Mouse (Mus musculus) yolk sac, embryonic 10.5 days (tissue): ENCODE results near the gene Ptprm.

Experiments used
- DNase-seq: peaks from one replicate; pipeline ENCODE4 v3.0.0-alpha.2; 2017; ENCODE audit warnings: low spot score

Gene Ptprm

DNA sequence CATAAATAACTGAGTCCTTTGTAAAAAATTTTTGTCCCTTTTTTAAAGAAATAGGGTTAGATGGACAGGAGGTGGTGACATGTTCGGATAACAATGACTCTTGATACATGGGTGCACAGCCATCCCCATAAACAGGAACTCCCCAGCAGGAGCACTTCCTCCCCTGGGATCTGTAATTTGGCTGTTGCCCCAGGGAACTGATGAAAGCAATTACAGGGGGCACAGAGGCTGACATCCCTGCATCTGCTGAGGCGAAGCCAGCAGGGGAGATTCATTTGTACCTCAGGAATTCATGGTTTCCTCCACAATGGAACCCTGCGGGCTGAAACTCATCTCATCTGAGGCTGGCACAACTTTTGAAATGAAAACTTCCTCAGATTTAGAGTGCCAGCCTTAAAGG, 140.5 kb downstream of the Ptprm start:
- DNase-seq = no peak

DNA sequence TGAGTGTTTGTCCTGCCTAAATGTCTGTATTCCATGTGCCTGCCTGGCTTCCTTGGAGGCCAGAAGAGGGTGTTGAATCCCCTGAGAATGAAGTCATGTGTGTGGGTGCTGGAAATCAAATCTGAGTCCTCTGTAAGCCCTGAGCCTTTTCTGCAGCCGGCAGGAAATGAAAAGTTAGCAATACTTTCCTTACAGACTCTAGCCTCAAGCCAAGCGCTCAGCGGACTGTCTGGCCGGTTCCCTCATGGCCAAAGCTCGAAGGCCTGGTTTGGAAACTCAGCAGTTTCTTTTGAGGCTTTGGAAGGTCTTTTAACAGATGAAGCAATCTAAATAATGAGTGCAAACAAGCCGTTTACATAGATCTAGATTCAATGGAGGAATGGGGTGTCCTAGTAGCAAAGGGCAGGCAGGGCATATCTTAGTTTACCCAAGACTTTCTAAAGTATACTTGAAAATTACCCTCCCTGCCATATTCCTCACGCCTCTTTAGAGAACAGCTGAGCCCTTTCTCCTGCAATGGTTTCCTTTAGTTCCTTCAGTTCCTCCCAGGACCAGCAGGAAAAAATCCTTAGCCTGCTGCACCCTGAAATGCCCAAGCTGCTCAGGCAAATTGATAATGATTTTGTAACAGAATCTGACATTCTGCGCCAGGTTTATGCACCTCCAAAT, 144.4 kb downstream of the Ptprm start:
- DNase-seq = no peak

DNA sequence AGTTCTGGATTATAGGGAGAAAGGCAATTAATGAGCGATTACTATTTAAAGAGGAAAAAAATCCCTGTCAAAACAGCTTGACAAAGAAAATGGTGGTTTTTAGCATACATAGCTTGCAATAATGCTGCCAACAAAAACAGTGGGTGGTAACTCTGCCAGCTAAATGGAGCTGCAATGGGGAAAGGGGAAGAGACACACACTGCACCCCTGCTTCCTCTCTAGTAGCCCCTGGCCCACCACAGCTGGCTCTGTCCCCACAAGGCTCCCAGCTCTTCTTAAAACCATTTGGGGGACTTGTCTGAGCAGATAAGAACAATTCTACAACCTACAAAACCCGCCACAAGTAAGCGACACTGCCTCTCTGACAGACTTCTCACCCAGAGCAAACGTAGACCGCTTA, 145.7 kb downstream of the Ptprm start:
- no peak for DNase-seq

DNA sequence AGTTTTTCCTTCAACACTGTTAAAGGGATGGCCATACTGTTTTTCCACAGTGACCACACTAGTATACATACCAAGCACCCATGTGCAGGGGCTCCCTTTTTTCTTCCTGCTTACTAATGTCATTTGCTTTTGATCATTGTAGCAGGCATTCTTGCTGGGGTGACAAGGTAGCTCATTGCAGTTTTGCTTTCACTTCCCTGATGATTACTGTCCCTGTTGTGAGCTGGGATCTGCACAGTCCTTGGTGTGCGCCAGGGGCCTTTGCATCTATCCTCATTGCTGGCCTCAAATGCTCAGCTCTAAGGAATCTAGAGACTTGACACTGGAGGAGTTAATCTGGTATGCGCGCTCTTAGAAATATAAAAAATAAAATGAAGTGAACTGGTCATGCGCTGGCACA, 147.3 kb downstream of the Ptprm start:
- DNase-seq = no peak

DNA sequence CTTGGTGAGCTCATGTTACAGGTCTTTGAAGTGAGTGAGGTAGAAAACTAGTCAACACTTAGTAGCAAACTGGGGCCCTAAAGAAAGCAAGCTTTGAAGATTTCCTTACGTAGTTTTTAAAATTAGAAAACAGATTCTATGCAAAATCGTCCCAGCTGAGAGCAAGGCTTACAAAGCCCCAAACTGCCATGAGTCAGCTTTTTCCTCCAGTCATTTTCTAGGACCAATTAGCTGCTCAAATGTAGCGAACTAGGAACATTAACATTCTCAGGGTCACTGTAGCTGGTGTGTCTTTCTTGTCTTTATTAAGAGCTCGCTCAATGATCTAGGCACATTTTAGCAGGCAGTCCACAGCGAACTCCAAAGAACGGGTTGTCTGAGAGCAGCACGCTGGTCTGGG, 153.1 kb downstream of the Ptprm start:
- DNase-seq = no peak

DNA sequence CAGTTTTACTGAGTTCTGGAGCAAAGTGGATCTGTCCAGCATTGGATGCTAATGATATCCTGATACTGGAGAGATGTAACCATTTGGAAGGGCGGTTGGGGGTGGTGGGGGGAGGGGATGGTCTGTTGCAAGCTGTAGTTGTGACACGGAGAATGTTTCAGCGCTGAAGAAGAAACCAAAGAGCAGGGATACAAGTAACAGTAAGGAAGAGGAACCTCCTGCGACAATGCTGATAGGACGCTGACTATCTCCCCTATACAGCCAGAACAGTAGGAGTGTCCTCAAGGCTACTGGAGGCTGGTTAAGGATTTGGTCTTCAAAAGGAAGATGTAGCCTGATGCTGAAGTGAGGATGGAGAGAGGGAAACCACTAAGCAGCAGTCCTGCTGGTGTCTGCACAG, 160.5 kb downstream of the Ptprm start:
- DNase-seq = no peak

DNA sequence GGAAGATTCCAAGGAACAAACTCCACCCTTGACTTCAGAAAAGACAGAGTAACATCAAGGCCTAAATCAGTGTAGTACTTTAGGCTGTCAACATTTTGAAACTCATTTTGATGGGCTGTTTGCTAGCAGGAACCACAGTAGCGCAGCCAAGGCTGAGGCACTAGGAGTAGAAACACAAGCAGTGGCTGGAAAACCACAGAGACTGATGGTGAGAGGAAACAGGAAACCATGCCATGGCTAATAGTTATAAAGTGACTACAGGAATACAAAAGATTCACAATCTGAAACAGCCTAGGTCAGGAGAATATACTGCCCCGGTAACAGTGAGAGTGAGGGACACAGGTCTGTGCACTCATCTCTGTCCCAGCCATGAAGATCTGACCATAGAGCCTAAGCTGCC, 165.7 kb downstream of the Ptprm start:
- DNase-seq = no peak

DNA sequence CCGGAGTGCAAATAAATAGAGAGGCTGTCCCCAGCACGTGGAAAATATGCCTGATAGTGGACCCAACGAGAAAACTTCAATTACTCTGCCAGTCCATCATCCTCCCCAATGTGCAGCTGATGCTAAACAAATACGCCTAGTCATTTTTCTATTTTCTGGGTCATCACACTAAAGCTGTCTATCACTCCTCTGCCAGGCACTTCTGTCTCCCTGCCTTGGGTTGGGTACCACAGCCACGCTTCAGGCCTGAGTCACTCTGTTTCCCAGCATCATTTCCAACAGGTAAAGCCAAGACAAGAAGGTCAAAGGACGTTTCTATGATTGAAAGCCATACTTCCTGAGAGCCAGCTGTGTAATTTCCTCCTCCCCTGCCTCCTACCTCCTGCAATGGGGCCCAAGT, 167.4 kb downstream of the Ptprm start:
- DNase-seq = no peak

DNA sequence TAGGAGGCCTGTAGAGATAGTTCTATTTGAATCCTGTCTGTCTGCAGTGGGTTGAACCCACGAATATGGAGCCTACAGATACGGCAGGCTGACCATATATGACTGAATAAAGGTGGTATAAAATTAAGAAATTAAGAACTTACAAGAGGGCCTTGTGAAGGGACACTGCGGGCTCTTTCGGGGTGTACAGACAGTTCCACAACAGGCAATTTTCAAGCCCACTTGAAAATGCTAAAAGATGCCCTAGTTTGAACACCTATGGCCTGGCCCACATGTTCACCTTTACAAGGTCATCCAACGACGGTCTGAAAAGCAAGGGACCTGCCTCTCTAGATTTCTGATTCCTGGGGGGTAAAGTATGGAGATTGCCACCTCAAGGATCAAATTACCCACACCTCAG, 168.3 kb downstream of the Ptprm start:
- DNase-seq = no peak

DNA sequence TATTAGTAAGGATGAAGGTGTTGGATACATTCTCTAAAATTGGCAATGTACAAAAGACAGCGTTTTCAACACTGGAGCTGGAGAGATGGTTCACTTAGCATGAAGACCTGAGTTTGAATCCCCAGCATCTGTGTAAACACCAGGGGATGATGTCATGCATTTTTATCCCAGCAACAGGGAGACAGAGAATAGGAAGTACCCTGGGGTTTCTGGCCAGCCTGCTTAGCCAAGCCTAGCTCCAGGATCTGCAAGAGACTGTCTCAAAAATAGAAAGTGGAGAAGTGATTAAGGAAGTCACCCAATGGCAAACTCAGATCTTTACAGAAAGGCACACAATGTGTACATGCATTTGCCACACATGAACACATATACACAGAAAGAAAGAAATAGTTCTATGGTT, 174.8 kb downstream of the Ptprm start:
- DNase-seq = no peak

DNA sequence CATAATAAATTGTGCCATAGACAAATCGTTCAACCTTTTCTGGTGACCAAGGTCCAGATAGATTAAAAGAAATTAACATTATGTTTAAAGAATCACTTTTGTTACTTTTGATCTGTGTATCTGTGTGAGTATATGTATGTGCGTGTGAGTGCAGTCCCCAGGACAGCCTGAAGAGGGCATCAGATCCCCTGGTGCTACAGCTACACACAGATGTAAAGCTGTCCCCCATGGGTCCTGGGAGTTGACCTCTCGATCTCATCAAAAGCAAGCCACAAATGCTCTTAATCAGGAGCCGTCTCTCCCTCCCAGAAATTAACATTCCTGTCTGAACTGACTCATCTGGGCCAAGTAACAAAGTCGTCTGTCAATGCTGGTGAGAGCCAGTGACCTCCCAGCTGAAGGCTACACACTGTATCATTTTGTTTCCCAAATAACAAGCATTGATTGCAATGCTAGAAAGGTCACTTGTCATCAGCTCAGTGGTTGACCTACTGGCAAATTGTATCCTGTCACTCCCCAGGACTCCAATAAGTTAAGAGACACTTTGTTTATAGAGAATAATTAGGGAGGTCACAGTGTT, 175.5 kb downstream of the Ptprm start:
- no peak for DNase-seq

DNA sequence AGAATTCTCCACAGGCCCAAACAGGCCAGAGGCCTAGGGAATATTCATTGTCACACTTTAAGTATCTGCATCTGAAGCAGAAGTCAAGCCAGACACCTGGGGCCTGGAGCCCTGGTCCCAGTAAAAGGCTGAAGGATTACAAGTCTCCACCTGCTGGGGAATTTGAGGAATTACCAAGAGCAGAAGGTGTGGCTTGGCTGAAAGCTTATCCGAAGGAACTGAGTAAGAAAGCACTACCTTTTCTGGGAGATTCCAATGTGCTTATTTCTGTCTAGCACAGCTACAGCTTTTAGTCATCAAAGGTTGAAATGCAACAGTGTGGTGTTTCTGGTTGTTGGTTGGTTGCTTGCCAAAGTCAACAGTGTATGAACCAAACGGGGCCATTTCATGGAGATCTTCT, 178.4 kb downstream of the Ptprm start:
- no peak for DNase-seq

DNA sequence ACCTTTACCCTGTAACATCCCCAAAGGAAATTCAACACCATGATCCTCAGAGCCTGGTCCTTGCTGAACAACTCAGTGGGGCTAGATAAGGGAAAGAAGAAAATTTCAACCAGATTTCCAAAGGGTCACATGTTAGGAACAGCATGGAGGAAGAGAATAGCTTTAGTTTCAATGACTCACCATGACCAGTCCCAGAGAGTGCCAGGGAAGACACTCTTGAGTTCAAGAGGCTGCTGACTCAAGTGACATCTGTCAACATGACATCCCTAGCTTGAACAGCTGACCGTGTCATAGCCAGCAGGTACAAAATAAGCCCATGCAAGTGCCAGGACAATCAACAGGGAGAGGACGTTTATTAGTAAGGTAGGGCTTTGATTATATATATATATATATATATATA, 182.9 kb downstream of the Ptprm start:
- no peak for DNase-seq

DNA sequence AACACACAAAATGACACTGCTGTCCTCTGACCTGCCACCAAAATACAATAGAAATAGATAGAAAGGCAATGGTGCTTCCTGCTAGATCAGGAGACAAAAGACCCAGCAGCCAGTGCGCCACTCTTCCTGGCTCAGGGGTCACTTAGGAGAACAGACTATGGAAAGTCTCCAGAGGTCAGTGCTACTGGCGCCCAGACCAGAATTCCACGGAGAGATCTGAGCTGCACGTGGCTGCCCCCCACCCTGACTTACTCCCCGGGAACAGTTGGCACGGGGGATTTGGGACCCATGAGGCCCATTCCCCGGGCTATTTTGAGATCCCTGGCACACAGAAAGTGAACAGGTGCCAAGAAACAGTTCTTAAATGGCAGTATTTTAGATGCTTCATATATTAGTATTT, 183.6 kb downstream of the Ptprm start:
- no peak for DNase-seq

DNA sequence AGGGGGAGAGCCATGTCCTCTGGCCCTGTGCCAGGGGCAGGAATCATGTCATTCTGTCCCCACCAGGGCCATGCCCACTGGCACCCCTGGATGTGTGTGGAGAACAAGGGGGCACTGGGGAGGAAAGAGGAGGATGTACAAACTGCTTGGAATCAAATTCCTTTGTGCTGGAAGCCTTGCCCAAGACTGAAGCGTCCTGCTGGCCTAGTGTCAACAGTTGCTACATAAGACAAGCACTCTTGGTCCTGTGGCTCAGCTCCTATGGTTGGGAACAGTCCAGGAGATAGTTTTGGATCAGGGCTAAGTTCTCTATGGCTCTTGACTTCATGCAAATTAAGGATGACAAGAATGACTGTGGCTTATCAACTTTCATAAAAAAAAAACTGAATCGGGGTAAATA, 188.4 kb downstream of the Ptprm start:
- no peak for DNase-seq

DNA sequence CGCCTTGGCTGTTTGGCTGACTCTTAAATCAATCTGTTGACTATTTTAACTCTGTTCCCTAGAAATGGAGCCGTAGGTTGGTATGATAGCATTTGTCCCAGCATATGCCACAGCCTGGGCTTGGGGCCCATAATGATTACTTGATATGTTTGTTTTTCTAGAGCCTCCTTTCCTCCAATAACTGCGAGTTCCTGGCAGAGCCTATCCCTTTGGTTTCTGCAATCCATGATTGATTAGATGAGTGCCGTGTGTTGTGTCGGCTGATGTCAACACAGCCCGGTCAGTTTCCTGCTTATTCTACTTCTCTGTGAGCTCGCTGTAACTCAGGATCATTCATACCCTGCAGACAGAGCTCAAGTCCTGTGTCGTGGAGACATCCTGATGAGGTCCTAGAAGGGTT, 194.6 kb downstream of the Ptprm start:
- DNase-seq = no peak

DNA sequence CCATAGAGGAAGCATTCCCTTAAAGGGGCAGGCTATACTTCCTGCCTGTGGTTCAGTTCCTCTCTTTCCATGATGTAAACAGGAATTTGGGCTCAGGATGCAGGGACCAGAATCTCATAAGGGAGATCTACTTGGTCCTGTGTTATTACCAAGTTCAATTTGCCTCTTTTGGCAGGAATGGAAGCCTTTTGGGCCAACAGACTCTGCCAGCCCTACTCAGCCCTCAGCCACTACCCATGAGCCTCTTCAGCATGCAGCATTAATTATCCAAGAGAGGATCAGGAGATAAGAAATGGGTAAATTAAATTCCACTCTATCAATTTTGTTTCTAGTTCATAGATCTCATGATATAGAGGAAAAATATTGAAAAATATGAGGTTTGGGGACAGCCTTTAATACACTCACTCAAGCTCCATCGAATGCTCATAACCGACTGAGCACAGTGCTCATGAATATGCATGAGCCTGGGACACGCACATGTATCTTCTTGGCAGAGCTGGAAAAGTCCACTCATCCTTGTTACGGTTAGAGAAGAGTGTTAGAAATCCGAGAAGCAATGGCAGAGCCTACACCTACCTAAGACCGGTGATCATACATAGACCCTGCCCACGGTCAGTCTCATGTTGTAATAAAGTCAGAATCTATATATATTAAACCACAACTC, 197.0 kb downstream of the Ptprm start:
- DNase-seq = no peak

DNA sequence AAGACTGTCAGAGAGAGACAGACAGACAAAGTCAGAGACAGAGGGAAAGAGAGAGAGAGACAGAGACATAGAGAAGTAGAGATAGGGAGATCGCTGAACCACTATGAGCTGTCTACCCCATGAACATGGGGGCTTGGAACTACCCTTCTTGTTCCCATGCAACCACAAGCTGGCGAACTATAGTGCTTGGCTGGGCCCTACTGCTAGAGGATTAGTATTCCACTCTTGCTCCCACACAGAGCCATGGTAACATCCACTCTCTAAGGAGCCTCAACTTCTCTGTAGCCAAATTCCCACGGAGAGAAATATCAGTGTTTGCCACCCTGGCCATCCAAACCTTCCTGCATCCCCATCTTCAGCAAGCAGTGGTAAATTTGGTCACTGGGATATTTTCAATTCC, 202.0 kb downstream of the Ptprm start:
- DNase-seq = no peak

DNA sequence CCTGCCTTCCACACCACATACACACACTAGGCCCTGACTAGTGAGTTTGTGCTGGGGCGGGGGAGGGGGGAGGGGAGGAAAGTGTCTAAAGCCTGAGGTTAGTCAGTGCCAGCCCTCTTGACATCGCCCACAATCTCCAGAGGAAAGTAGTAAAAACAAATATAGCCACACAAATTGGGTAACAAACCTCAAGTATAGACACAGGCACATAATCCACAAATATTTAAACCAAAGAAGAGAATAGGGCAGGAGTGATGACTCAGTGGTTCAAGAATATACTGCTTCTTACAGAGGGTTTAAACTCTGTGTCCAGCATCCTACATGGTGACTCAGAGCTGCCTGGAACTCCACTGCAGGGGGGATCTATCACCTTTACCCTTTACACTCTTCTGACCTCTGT, 203.8 kb downstream of the Ptprm start:
- DNase-seq = no peak

DNA sequence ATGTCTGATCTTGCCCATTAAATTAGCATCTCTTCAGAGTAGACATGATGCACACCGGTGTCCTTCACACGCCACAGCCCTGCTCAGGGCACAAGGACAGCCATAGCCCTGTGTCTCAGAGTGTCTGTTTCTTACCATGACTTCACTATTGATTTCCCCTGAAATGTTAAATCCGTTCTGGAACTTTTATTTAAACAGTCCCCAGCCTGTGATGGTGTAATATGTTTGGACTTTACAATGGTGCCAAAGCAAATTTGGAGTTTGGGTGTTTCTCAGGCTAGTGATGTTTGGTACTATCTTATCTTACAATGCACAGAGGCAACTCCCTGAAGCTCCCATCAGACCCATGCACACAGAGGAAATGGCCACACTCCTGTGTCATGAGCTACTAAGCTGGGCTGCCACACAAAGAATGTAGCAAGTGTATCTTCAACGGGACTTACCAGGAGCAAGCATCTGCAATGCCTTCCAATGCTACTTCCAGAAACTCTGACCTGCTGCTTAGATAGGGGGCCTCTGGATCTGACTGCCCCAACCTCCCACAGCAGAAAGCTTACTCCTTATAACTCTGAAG, 212.0 kb downstream of the Ptprm start:
- DNase-seq = no peak

DNA sequence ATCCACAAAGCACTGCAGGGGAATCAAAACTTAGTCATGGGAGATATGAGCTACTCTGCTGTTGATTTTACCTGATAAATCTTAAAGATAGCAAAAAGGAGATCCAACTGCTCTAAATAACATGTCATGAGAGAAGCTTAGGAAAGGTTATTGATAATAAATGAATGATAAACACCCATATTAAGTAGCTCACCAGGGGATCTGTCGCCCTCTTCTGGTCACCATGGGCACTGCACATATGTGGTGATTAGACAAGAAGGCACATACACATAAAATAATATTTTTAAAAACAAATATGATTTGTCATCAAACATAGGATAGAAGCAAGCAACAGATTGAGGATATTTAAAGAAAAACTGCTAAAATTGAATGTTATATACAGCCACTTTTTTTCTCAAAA, 213.8 kb downstream of the Ptprm start:
- DNase-seq = no peak

DNA sequence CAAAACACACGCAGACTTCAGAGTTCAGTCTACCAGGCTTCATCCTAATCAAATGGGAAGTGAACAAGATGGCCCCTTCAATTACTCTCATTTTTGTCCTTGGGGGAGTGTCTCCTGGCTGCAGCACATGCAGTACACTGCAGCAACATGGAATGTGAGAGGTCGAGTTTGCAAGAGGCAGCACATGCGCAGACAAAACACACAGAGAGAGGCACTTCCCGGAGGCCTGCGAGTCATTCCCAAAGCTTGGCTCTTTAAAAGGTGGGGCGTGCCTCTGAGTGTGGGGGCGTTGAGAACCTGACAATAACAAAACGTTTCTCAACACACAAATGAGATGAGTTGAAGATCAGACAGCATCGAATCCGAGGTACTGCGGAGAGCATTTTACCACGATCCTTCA, 215.3 kb downstream of the Ptprm start:
- DNase-seq = no peak

DNA sequence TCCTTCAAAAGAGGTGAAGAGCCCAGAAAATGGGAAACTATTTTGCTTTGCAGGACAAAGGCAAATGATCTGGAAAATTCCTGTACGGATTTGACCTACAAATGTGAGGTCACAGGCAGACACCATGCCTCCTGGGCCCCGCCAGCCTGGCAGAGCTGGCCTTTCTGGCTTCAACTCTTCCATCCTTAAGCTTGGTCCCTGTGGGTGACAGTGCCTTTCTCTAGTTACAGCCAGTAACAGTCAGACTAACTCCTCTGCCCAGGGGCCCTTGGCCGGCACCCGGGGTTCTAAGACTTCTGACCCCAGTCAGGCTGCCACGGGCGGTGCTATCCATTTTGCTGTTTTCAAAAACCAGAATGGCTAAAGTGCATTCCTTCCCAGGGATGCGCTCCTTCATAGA, 217.4 kb downstream of the Ptprm start:
- no peak for DNase-seq

DNA sequence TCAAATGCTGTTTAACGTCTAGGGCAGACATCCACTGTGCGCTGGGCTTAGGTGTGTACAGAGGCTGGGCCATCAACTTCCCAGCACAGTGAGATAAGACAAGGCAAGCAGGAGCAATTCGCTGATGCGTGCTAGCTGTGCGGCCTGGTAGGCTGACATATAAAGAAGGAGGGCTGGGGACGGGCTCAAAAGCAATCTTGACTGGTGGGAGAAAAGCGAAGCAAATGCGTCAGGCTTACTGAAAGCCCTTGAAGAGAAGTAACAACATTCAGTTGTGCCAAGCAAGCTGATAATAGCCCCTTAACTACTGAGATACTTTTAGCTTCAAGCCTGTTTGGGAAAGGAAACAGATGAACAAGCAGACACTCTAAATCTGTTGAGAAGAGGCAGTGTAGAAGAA, 217.8 kb downstream of the Ptprm start:
- DNase-seq = no peak
